Mouse (Mus musculus) heart, embryonic 16.5 days (tissue): ENCODE results near the gene Fbxl14. TPM values are rescaled to one million over a fixed set of nuclear protein-coding genes. Genes with fewer than 3 reads are reported as not detected.
"Not testable (repeated sequence)": the region's sequence is repeated elsewhere in the genome, so short reads cannot be mapped to it uniquely, and the experiment has no call there.

ENCODE experiments used
- ATAC-seq: fragments of 200-750 bp; cut with Nextera tagmentation; replicated peaks from 2 replicates; pipeline ENCODE4 v1.8.0; 2017; ENCODE audit warnings: moderate number of reproducible peaks; ENCODE audit not compliant: insufficient read depth, low FRiP score; ENCODE audit errors: extremely low read depth
- H3K27ac ChIP-seq: fragments of 300-500 bp; sonication (generic); 2 replicates; pipeline ENCODE4 v1.5.1; 2014; ENCODE audit warnings: mild to moderate bottlenecking, low read length, control low read depth, moderate library complexity
- H3K27me3 ChIP-seq: fragments of 300-500 bp; sonication (generic); 2 replicates; pipeline ENCODE4 v1.6.1; 2014; ENCODE audit warnings: low read length, mixed read lengths; ENCODE audit not compliant: control insufficient read depth, insufficient read depth
- H3K36me3 ChIP-seq: fragments of 300-500 bp; sonication (generic); 2 replicates; pipeline ENCODE4 v1.6.1; 2014; ENCODE audit not compliant: control insufficient read depth, insufficient read depth
- H3K4me1 ChIP-seq: fragments of 300-500 bp; sonication (generic); 2 replicates; pipeline ENCODE4 v1.6.1; 2014; ENCODE audit warnings: low read length, mixed read lengths; ENCODE audit not compliant: control insufficient read depth, insufficient read depth
- H3K4me2 ChIP-seq: fragments of 300-500 bp; sonication (generic); 2 replicates; pipeline ENCODE4 v1.6.1; 2014; ENCODE audit warnings: low read depth, mild to moderate bottlenecking, control low read depth, low read length
- H3K4me3 ChIP-seq: fragments of 300-500 bp; sonication (generic); 2 replicates; pipeline ENCODE4 v1.5.1; 2014; ENCODE audit warnings: mild to moderate bottlenecking, control low read depth, low read length
- H3K9ac ChIP-seq: fragments of 300-500 bp; sonication (generic); 2 replicates; pipeline ENCODE4 v1.6.1; 2014; ENCODE audit warnings: low read length, control low read depth
- H3K9me3 ChIP-seq: fragments of 300-500 bp; sonication (generic); replicated peaks from 2 replicates; pipeline ENCODE4 v1.6.1; 2016; ENCODE audit warnings: low read length; ENCODE audit not compliant: control insufficient read depth
- WGBS: fragments of 180-500 bp; shearing (Covaris S2); extraction: QIAGEN DNeasy Blood & Tissue Kit; methylation state at CpG from one replicate; pipeline ENCODE4 v1.1.7; 2014; 5-methylcytosine and 5-hydroxymethylcytosine counted together
- polyA plus RNA-seq: library from polyadenylated mRNA; unstranded; fragments of >200 nt; fragmentation: Nextera tagmentation; extraction: Ambion mirVana; gene quantifications from 2 replicates; pipeline ENCODE4 v1.2.1, GENCODE M21; 2015

Gene Fbxl14
- polyA plus RNA-seq, 1 experiment from 2014 or later: 4.3 TPM

- ATAC-seq: peak; percentile 91
- no peaks in the 10 kb centered on the region for H3K36me3 ChIP-seq
- peak overlapping the region; percentile 91 for H3K9ac ChIP-seq
- peak overlapping the region; percentile 99 for H3K27ac ChIP-seq
- H3K4me2 ChIP-seq: peak overlapping the region; percentile 72
- H3K4me1 ChIP-seq: peaks cover 28% of the 10 kb centered on the region
- H3K4me3 ChIP-seq: peak overlapping the region; percentile 74
- 2% methylated on average over 46 of the region's 49 CpGs for WGBS
- no peaks in the 10 kb centered on the region for H3K9me3 ChIP-seq
- no peaks in the 10 kb centered on the region for H3K27me3 ChIP-seq
Measured at GRCm38 (mm10) chr6:119478560-119479342, 717 bp upstream of the Fbxl14 start.

- H3K4me2 ChIP-seq: peak overlapping the region; percentile 91
Measured at GRCm38 (mm10) chr6:119479876-119480705, 623 bp downstream of the Fbxl14 start.

GRCm38 (mm10) chr6:119480706-119481331, 1.4 kb downstream of the Fbxl14 start:
- H3K4me2 ChIP-seq: peak overlapping the region; percentile 91
- H3K27ac ChIP-seq: peak overlapping the region; percentile 99
- H3K27me3 ChIP-seq: no peaks in the 10 kb centered on the region
- no peaks in the 10 kb centered on the region for H3K9me3 ChIP-seq
- WGBS: 1% methylated on average over 33 of the region's 33 CpGs
- ATAC-seq: no peak; the same call in 1 of the 2 replicates
- no peaks in the 10 kb centered on the region for H3K36me3 ChIP-seq
- peaks cover 31% of the 10 kb centered on the region for H3K4me1 ChIP-seq
- peak overlapping the region; percentile 74 for H3K4me3 ChIP-seq
- peak overlapping the region; percentile 91 for H3K9ac ChIP-seq

More at GRCm38 (mm10) chr6:119479876-119480705, 623 bp downstream of the Fbxl14 start:
- ATAC-seq: peak; percentile 19
- Histone ChIP-seq H3K9ac (peak overlapping the region; percentile 91), H3K27me3 (no peaks in the 10 kb centered on the region), H3K4me3 (peak overlapping the region; percentile 74), H3K4me1 (peaks cover 28% of the 10 kb centered on the region), H3K36me3 (no peaks in the 10 kb centered on the region), H3K27ac (peak overlapping the region; percentile 99), H3K9me3 (no peaks in the 10 kb centered on the region)
- under 1% methylated on average over 70 of the region's 70 CpGs for WGBS

GRCm38 (mm10) chr6:119481741-119482390, 2.4 kb downstream of the Fbxl14 start:
- not testable (repeated sequence) for H3K36me3 ChIP-seq, H3K9me3 ChIP-seq, ATAC-seq, H3K27ac ChIP-seq, H3K27me3 ChIP-seq
- 5% methylated on average over 10 of the region's 10 CpGs for WGBS
- peaks cover 31% of the 10 kb centered on the region for H3K4me1 ChIP-seq
- peak overlapping the region; percentile 52; the same call in 1 of the 2 replicates for H3K9ac ChIP-seq
- peak overlapping the region; percentile 48 for H3K4me3 ChIP-seq
- H3K4me2 ChIP-seq: peak overlapping the region; percentile 91

GRCm38 (mm10) chr6:119482958-119483600, 3.6 kb downstream of the Fbxl14 start:
- H3K9ac ChIP-seq: peak overlapping the region; percentile 28; the same call in 1 of the 2 replicates
- H3K27ac ChIP-seq: no peak overlapping the region; the same call in 1 of the 2 replicates
- no peaks in the 10 kb centered on the region for H3K9me3 ChIP-seq
- no peaks in the 10 kb centered on the region for H3K36me3 ChIP-seq
- peak overlapping the region; percentile 58 for H3K4me2 ChIP-seq
- H3K4me1 ChIP-seq: peaks cover 24% of the 10 kb centered on the region
- H3K4me3 ChIP-seq: peak overlapping the region; percentile 33
- no peak for ATAC-seq
- H3K27me3 ChIP-seq: no peaks in the 10 kb centered on the region
- 50% methylated on average over 16 of the region's 16 CpGs for WGBS

- Histone ChIP-seq H3K27ac (no peak overlapping the region), H3K4me1 (peaks cover 24% of the 10 kb centered on the region), H3K4me2 (no peak overlapping the region), H3K9ac (no peak overlapping the region), H3K27me3 (no peaks in the 10 kb centered on the region), H3K9me3 (no peaks in the 10 kb centered on the region), H3K4me3 (no peak overlapping the region), H3K36me3 (no peaks in the 10 kb centered on the region)
- ATAC-seq: no peak
- WGBS: 9% methylated on average over 2 of the region's 2 CpGs
Measured at GRCm38 (mm10) chr6:119485486-119485885, 6.0 kb downstream of the Fbxl14 start.

- H3K9me3 ChIP-seq: no peaks in the 10 kb centered on the region
- no peak overlapping the region for H3K27ac ChIP-seq
- H3K4me1 ChIP-seq: peaks cover 28% of the 10 kb centered on the region
- H3K4me2 ChIP-seq: no peak overlapping the region
- ATAC-seq: no peak
- H3K4me3 ChIP-seq: no peak overlapping the region
- 90% methylated on average over 12 of the region's 12 CpGs for WGBS
- no peaks in the 10 kb centered on the region for H3K36me3 ChIP-seq
- no peak overlapping the region for H3K9ac ChIP-seq
- H3K27me3 ChIP-seq: no peaks in the 10 kb centered on the region
Measured at GRCm38 (mm10) chr6:119486381-119487084, 7.1 kb downstream of the Fbxl14 start.

GRCm38 (mm10) chr6:119487085-119487458, 7.6 kb downstream of the Fbxl14 start:
- Histone ChIP-seq H3K4me2 (no peak overlapping the region), H3K9ac (no peak overlapping the region), H3K27ac (no peak overlapping the region), H3K9me3 (no peaks in the 10 kb centered on the region), H3K36me3 (no peaks in the 10 kb centered on the region), H3K4me1 (peaks cover 26% of the 10 kb centered on the region), H3K27me3 (no peaks in the 10 kb centered on the region), H3K4me3 (no peak overlapping the region)
- WGBS: 83% methylated on average over 7 of the region's 7 CpGs
- ATAC-seq: no peak
